Mouse (Mus musculus): ENCODE results near the gene Lypd3.
A peak's percentile ranks its signal among the peaks of the same experiment; 100 is the strongest.
"Not testable (repeated sequence)": the region's sequence is repeated elsewhere in the genome, so short reads cannot be mapped to it uniquely, and the experiment has no call there.

The Lypd3 gene

GRCm38 (mm10) chr7:24661118-24661904 is 25.0 kb downstream of the Lypd3 start:
- no peak for DNase-seq (ENCODE audit: extremely low spot score, low spot score)

- DNase-seq (ENCODE audit: extremely low spot score, low spot score) = peak; percentile 83
These were observed 26.2 kb downstream of the Lypd3 start for GRCm38 (mm10) chr7:24662575-24662974.

DNA sequence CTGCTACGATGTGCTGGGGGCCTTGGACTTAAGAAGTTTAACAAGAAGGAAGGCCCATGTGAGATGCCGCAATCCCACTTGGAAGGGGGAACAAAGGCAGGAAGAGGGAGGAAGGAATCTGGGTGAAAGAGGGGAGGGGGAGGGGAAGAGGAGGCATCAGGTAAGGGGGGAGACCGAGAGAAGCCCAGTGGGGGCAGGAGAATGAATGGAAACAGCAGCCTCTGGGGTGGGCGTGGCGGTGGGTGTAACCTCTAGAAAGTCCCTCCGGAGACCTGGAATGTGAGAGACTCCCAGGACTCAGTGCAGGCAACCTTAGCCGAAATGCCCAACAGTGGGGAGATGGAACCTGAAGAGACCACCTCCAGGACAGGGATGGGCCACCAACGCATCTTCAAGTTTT is 28.0 kb downstream of the Lypd3 start:
- DNase-seq (ENCODE audit: extremely low spot score, low spot score) = no peak

GRCm38 (mm10) chr7:24664959-24665358 is 28.6 kb downstream of the Lypd3 start:
- no peak for DNase-seq (ENCODE audit: extremely low spot score, low spot score)

DNA sequence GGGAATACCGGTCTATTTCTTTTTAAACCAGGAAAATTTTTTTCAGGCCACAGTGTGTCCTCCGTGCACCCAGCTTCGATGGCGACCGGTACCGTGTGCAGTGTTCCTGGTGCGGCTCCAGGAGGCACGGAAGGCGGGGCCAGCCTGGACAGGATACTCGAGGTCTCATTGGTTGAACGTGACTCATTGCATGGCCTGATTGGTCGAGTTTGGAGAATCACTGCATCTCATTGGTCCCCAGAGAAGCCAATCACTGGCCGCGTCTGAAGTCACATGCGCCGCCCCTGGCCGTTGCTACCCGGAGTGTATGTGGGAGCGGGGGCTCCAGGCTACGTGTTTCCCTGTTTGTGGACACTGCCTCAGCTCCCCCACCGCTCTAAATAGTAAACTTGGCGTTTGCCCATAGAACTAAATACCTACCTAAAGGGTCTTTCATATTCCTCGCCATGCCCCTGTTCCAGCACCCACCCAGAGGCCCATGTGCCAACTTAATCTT is 35.6 kb downstream of the Lypd3 start:
- DNase-seq (ENCODE audit: extremely low spot score, low spot score) = no peak

GRCm38 (mm10) chr7:24676575-24676974 is 40.2 kb downstream of the Lypd3 start, which contains the start of gene Tex101:
Tex101 (minus strand) TSS chr7:24676675.
- no peak for DNase-seq (ENCODE audit: extremely low spot score, low spot score)

DNA sequence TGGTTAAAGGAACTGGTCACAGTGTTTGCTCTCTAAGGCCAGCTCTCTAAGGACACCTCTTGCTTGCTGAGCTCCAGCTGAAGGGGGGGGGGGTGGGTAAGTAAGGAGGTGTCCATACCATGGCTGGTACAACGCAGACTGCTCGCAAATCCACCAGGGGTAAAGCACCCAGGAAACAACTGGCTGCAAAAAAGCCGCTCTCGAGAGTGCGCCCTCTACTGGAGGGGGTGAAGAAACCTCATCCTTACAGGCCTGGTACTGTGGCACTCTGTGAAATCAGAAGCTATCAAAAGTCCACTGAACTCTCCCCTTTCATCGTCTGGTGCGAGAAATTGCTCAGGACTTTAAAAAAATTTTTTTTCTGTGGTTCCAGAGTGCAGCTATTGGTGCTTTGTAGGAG is 47.8 kb downstream of the Lypd3 start:
- DNase-seq (ENCODE audit: extremely low spot score, low spot score) = not testable (repeated sequence)

- DNase-seq (ENCODE audit: extremely low spot score, low spot score) = not testable (repeated sequence)
These were observed 51.2 kb downstream of the Lypd3 start for GRCm38 (mm10) chr7:24687519-24687918.
